Mouse (Mus musculus) sigmoid colon, adult 10 weeks (tissue): Measurements from ENCODE around the gene Prrt4. TPM values are rescaled to one million over a fixed set of nuclear protein-coding genes. Genes with fewer than 3 reads are reported as not detected.

Experiments
- polyA plus RNA-seq: library from polyadenylated mRNA; stranded (reverse); fragments of 350-450 nt; fragmentation: Illumina TruSeq; extraction: RNeasy Lipid Tissue Mini Kit (QIAGEN cat#74804); gene quantifications from one replicate; pipeline ENCODE4 v1.2.3, GENCODE M21; 2014; ENCODE audit warnings: low read depth, low replicate concordance

Prrt4 gene
- polyA plus RNA-seq: not detected

GRCm38 (mm10) chr6:29178888-29179658, at the start of gene Prrt4:
Gene Prrt4 (minus strand): TSS chr6:29179584.

GRCm38 (mm10) chr6:29215881-29216501, 36.6 kb upstream of the Prrt4 start, which contains the start of gene Impdh1:
Gene Impdh1 (minus strand): TSS chr6:29216364.

GRCm38 (mm10) chr6:29164314-29165244, 14.8 kb downstream of the Prrt4 start, which contains the start of gene Rbm28:
Gene Rbm28 (minus strand): TSS chr6:29165006.

Other genes with a start within 250 kb of the Prrt4 start
- 0.69 TPM for gene Lep, start 119.4 kb downstream of the Prrt4 start, polyA plus RNA-seq
- gene Rbm28, start 14.6 kb downstream of the Prrt4 start, polyA plus RNA-seq: 44.7 TPM
- 3.3 TPM for gene Impdh1, start 36.8 kb upstream of the Prrt4 start, polyA plus RNA-seq
- 8.4 TPM for gene Hilpda, start 92.9 kb upstream of the Prrt4 start, polyA plus RNA-seq
- not detected for gene Fam71f2, start 100.0 kb upstream of the Prrt4 start, polyA plus RNA-seq
- not detected for gene Fam71f1, start 139.6 kb upstream of the Prrt4 start, polyA plus RNA-seq
- gene Calu, start 168.5 kb upstream of the Prrt4 start, polyA plus RNA-seq: 355 TPM
- gene Opn1sw, start 208.9 kb upstream of the Prrt4 start, polyA plus RNA-seq: not detected
- 1.5 TPM for gene Ccdc136, start 216.7 kb upstream of the Prrt4 start, polyA plus RNA-seq